Mouse (Mus musculus): ENCODE data around the gene Katna1. TPM values are rescaled to one million over a fixed set of nuclear protein-coding genes. Genes with fewer than 3 reads are reported as not detected.

The Katna1 gene
- polyA plus RNA-seq, 1 experiment from 2014 or later = 68.2 TPM

DNA sequence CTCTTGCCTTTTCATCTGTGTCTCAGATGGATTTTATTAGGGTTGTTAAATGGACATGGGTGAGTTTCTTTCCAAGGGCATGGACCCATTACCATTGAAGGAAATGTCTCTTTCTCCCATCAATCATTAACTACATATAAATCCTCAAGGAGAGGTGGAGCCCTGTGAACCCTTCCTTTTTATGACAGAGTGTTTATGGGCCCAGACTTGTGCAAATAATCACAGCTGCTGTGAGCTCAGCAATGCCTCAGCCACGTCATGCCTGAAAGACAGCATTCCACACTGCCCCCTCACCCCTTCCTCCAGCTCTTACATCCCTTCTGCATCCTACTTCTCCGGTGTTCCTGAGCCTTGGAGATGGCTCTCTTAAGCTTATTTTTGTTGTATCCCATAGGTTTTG is 61.5 kb downstream of the Katna1 start:
- DNase-seq (ENCODE audit: low spot score) (no peak), ATAC-seq (ENCODE audit: insufficient read depth, low FRiP score, low TSS enrichment) (no peak)
- H3K4me1 ChIP-seq (ENCODE audit: control insufficient read depth, insufficient read depth, low read length) = 0 out of 2 replicates have a peak, but pooled peaks cover 3% of the 10 kb centered on the region
- peaks cover 4% of the 10 kb centered on the region; the same call in 1 of the 2 replicates for H3K36me3 ChIP-seq (ENCODE audit: control insufficient read depth, insufficient read depth, low read length)
- H3K9me3 ChIP-seq (ENCODE audit: control insufficient read depth, low read length) = no peaks in the 10 kb centered on the region
- H3K27ac ChIP-seq (ENCODE audit: low read depth, low read length) = no peak overlapping the region
- no peak overlapping the region for H3K9ac ChIP-seq (ENCODE audit: low read length)
- H3K4me2 ChIP-seq (ENCODE audit: low read depth) = no peak overlapping the region
- 43% methylated on average over 2 of the region's 2 CpGs for WGBS
- no peaks in the 10 kb centered on the region for H3K27me3 ChIP-seq (ENCODE audit: control insufficient read depth, insufficient read depth, low read length)
- no peak overlapping the region for H3K4me3 ChIP-seq (ENCODE audit: low read depth, low read length)

DNA sequence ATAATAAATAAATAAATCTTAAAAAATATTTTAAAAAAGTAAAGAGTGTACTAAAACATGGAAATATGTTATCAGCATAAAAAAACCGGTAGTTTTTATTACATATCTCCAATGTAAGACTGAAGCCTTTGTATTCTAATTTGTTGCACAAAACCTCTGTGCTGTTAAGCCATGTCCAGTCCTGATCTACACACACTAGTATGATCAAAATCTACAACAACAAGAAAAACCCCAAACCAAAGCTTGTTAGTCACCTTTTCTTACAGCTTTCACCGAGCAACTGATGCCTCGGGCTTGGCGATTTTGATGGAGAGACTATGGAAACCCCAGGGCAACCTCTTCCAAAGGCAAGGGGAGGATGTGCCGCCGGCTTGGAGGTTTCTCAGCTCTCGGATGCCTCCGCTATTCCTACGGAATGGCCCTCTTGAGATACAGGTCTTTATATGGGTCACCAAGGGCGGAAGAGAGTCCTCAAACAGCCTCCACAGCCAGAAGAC is 66.5 kb downstream of the Katna1 start:
- DNase-seq (ENCODE audit: low spot score) (no peak), ATAC-seq (ENCODE audit: insufficient read depth, low FRiP score, low TSS enrichment) (peak; percentile 17)
- Histone ChIP-seq H3K27ac (ENCODE audit: low read depth, low read length) (no peak overlapping the region), H3K4me3 (ENCODE audit: low read depth, low read length) (peak overlapping the region; percentile 84), H3K36me3 (ENCODE audit: control insufficient read depth, insufficient read depth, low read length) (peaks cover 4% of the 10 kb centered on the region; the same call in 1 of the 2 replicates), H3K9me3 (ENCODE audit: control insufficient read depth, low read length) (no peaks in the 10 kb centered on the region), H3K27me3 (ENCODE audit: control insufficient read depth, insufficient read depth, low read length) (no peaks in the 10 kb centered on the region), H3K9ac (ENCODE audit: low read length) (peak overlapping the region; percentile 94), H3K4me2 (ENCODE audit: low read depth) (peak overlapping the region; percentile 66), H3K4me1 (ENCODE audit: control insufficient read depth, insufficient read depth, low read length) (peaks cover 7% of the 10 kb centered on the region)
- 1% methylated on average over 10 of the region's 10 CpGs for WGBS

DNA sequence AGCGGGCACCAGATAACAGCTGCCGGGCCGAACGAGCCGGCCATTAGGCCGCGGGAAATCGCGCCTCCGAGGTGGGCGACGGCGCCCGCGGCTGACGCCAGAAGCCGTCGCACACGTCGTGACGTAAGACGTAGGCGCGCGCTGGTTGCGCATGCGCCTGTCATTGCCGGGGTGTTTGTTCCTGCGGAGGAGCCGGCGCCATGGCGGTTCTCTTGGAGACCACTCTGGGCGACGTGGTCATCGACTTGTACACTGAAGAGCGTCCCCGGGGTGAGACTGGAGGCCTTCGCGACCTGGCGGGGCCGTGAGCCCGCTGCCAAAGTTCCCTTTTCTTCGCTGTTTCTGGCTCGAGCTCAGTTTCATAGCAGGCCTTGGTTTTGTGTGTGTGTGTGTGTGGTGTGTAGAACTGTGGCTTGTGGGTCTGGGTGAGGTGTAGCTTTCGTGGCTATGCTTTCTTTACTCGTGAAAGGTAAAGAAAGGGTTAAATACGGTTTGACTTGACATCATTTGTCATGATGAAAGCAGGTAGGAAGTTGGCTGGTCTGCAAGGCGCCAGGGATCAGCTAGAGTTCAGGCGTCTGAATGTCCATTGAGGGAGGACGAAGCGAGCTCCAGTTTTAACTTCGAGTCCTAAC is 67.1 kb downstream of the Katna1 start, which contains the start of the genes Ginm1 and Ppil4:
Gene Ginm1, minus strand, starts transcription at position 74 of the 635 bp plus-strand sequence.
Gene Ppil4, plus strand, starts transcription at position 141 of the 635 bp plus-strand sequence.
- DNase-seq (ENCODE audit: low spot score) (peak; percentile 95), ATAC-seq (ENCODE audit: insufficient read depth, low FRiP score, low TSS enrichment) (peak; percentile 90)
- Histone ChIP-seq H3K4me2 (ENCODE audit: low read depth) (peak within 1 kb of the TSS; percentile 66), H3K4me3 (ENCODE audit: low read depth, low read length) (peak within 1 kb of the TSS; percentile 84), H3K27me3 (ENCODE audit: control insufficient read depth, insufficient read depth, low read length) (no peaks in the 10 kb centered on the region), H3K9me3 (ENCODE audit: control insufficient read depth, low read length) (no peaks in the 10 kb centered on the region), H3K9ac (ENCODE audit: low read length) (peak within 1 kb of the TSS; percentile 94), H3K27ac (ENCODE audit: low read depth, low read length) (no peak within 1 kb of the TSS), H3K36me3 (ENCODE audit: control insufficient read depth, insufficient read depth, low read length) (peaks cover 4% of the 10 kb centered on the region), H3K4me1 (ENCODE audit: control insufficient read depth, insufficient read depth, low read length) (peaks cover 7% of the 10 kb centered on the region)
- WGBS = under 1% methylated on average over 52 of the region's 52 CpGs

DNA sequence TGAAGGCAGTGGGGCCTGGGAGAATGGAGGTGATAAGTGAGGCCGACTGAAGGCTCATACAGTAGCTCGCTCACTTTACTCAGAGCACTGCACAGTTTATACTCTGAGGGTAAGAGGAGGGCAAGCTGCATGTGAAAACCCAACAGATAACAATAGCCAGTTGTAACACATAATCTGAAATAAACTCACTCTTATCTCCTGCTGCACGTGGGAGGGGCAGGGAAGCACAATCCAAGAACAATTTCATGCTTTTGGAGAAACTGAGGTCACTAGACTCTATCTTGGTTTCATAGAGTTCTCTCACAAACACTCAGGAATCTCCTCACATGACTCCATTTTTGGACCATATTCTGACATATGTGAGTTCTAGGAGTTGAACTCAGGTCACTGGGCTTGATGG is 75.5 kb downstream of the Katna1 start:
- ATAC-seq (ENCODE audit: insufficient read depth, low FRiP score, low TSS enrichment) = no peak
- no peak overlapping the region for H3K9ac ChIP-seq (ENCODE audit: low read length)
- H3K4me2 ChIP-seq (ENCODE audit: low read depth) = no peak overlapping the region
- no peaks in the 10 kb centered on the region for H3K27me3 ChIP-seq (ENCODE audit: control insufficient read depth, insufficient read depth, low read length)
- DNase-seq (ENCODE audit: low spot score) = no peak
- no peaks in the 10 kb centered on the region for H3K9me3 ChIP-seq (ENCODE audit: control insufficient read depth, low read length)
- H3K4me3 ChIP-seq (ENCODE audit: low read depth, low read length) = no peak overlapping the region
- no peak overlapping the region for H3K27ac ChIP-seq (ENCODE audit: low read depth, low read length)
- 95% methylated on average over 3 of the region's 3 CpGs for WGBS
- H3K4me1 ChIP-seq (ENCODE audit: control insufficient read depth, insufficient read depth, low read length) = no peaks in the 10 kb centered on the region
- peaks cover 11% of the 10 kb centered on the region for H3K36me3 ChIP-seq (ENCODE audit: control insufficient read depth, insufficient read depth, low read length)

DNA sequence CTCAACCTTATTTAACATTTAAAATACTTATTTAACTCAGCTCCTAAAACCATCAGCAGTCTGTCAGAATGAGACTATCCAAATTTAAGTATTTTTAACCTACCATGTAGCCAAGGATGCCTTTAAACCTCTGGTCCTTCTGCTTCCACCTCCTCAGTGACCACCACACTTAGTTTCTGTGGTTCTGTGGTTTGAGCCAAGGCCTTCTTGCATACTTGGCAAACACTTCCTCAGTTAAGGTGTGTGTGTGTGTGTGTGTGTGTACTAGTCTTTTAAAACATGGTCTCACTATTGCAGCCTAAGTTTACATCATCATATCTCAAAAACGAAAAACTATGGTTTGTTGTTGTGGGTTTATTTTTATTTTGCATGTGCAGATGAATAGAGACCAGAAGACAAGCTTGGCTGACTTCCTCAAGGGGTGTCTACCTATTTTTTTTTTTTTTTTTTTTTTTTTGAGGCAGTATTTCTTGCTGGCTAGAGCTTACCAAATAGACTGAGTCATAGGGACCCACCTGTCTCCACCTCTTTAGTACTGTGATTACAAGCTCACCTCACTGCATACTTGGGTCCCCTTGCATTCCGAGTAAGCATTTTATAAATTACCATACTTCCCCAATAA is 76.8 kb downstream of the Katna1 start:
- no peaks in the 10 kb centered on the region for H3K27me3 ChIP-seq (ENCODE audit: control insufficient read depth, insufficient read depth, low read length)

DNA sequence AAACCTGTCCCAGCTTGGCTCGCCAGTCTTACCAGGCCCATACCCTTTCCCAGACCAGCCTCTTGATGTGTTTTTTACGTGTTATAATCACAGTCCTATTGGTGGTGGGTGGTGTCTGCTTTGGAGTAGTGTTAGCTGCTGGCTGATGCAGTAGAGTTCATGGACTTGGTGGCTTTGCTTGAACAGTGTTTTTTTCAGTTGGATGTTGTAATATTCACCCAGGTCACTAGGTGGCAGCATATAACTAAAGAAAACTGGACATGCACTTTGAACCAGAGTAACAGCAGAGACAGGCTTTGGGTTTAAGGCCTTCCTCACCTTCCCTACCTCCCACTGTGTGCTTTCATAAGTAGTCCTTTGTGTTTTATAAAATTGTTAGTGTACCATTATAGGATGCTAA is 84.1 kb downstream of the Katna1 start:
- Histone ChIP-seq H3K27ac (ENCODE audit: low read depth, low read length) (no peak overlapping the region), H3K4me3 (ENCODE audit: low read depth, low read length) (no peak overlapping the region), H3K4me1 (ENCODE audit: control insufficient read depth, insufficient read depth, low read length) (no peaks in the 10 kb centered on the region), H3K9me3 (ENCODE audit: control insufficient read depth, low read length) (no peaks in the 10 kb centered on the region), H3K27me3 (ENCODE audit: control insufficient read depth, insufficient read depth, low read length) (no peaks in the 10 kb centered on the region), H3K4me2 (ENCODE audit: low read depth) (no peak overlapping the region), H3K9ac (ENCODE audit: low read length) (no peak overlapping the region), H3K36me3 (ENCODE audit: control insufficient read depth, insufficient read depth, low read length) (peaks cover 9% of the 10 kb centered on the region)
- ATAC-seq (ENCODE audit: insufficient read depth, low FRiP score, low TSS enrichment) = no peak
- 54% methylated on average over 2 of the region's 2 CpGs for WGBS
- DNase-seq (ENCODE audit: low spot score) = peak; percentile 70

More for the DNA sequence above, 76.8 kb downstream of the Katna1 start:
- Histone ChIP-seq H3K27ac (ENCODE audit: low read depth, low read length) (no peak overlapping the region), H3K9me3 (ENCODE audit: control insufficient read depth, low read length) (no peaks in the 10 kb centered on the region), H3K4me3 (ENCODE audit: low read depth, low read length) (no peak overlapping the region), H3K36me3 (ENCODE audit: control insufficient read depth, insufficient read depth, low read length) (peaks cover 14% of the 10 kb centered on the region), H3K4me1 (ENCODE audit: control insufficient read depth, insufficient read depth, low read length) (no peaks in the 10 kb centered on the region), H3K4me2 (ENCODE audit: low read depth) (no peak overlapping the region), H3K9ac (ENCODE audit: low read length) (no peak overlapping the region)
- no peak for ATAC-seq (ENCODE audit: insufficient read depth, low FRiP score, low TSS enrichment)
- no peak for DNase-seq (ENCODE audit: low spot score)
- WGBS = 92% methylated on average over 2 of the region's 2 CpGs

Other genes starting within 250 kb of the Katna1 start
- 9.6 and 11.5 TPM in 2 replicates for gene Lrp11, start 136.2 kb upstream of the Katna1 start, polyA plus RNA-seq (2014; fragmentation: Nextera tagmentation; extraction: Ambion mirVana)
- gene Nup43, start 58.5 kb upstream of the Katna1 start, polyA plus RNA-seq (2014; fragmentation: Nextera tagmentation; extraction: Ambion mirVana) = 57.3 and 66.2 TPM in 2 replicates
- 145 TPM in 2 replicates for gene Pcmt1, start 44.9 kb upstream of the Katna1 start, polyA plus RNA-seq (2014; fragmentation: Nextera tagmentation; extraction: Ambion mirVana)
- 14.2 and 16.8 TPM in 2 replicates for gene Lats1, start 44.8 kb upstream of the Katna1 start, polyA plus RNA-seq (2014; fragmentation: Nextera tagmentation; extraction: Ambion mirVana)
- gene Ginm1, start 66.8 kb downstream of the Katna1 start, polyA plus RNA-seq (2014; fragmentation: Nextera tagmentation; extraction: Ambion mirVana) = 45.4 and 50.7 TPM in 2 replicates
- 48.5 and 51.6 TPM in 2 replicates for gene Ppil4, start 66.9 kb downstream of the Katna1 start, polyA plus RNA-seq (2014; fragmentation: Nextera tagmentation; extraction: Ambion mirVana)
- 0.12 and 0.19 TPM in 2 replicates for gene Zc3h12d, start 106.5 kb downstream of the Katna1 start, polyA plus RNA-seq (2014; fragmentation: Nextera tagmentation; extraction: Ambion mirVana)
- gene Tab2, start 230.2 kb downstream of the Katna1 start, polyA plus RNA-seq (2014; fragmentation: Nextera tagmentation; extraction: Ambion mirVana) = 23.9 and 25.6 TPM in 2 replicates

Measured in neural tube, embryonic 11.5 days (tissue).